Mouse (Mus musculus): ENCODE measurements at regions not wholly inside any gene's neighbourhood (a gene's known extent, or its start where the extent isn't known, plus 50 kb on each side); places are given as distances from the start of the nearest gene placed in this dataset.

DNA sequence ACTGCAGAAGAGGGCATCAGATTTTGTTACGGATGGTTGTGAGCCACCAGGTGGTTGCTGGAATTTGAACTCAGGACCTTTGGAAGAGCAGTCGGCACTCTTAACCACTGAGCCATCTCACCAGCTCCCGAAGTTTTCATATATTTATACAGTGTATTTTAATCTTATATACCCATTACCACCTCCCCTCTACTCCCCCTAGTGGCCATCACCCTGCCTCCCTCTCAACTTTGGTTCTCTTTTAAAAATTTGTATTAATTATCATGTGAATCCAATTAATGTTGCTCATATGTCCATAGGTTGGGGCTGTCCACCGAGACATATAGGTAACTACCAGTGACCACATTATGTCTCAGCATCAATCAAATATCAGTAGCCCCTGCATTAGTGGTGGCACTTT, 142.0 kb downstream of the Tmem161b start:
- no peaks in the 10 kb centered on the region for H3K79me2 ChIP-seq (ENCODE audit: control insufficient read depth, insufficient read depth, low read length, poor library complexity)
- no peak overlapping the region for H3K27ac ChIP-seq (ENCODE audit: control insufficient read depth, low read depth, low read length)
- TF ChIP-seq MXI1 (IDR thresholded peaks at IDR 0.05; ENCODE audit: low read depth, low read length) = no peak
- peak; percentile 48 for TF ChIP-seq RAD21 (IDR thresholded peaks at IDR 0.05; ENCODE audit: low read depth, low read length)
- no peak for TF ChIP-seq EP300 (IDR thresholded peaks at IDR 0.05; ENCODE audit: low read depth in 1 of 2, low read length in 2 of 2)
- peak; percentile 64 for TF ChIP-seq SMC3 (IDR thresholded peaks at IDR 0.05; ENCODE audit: low read depth, low read length)
- peak in 2 of 3 experiments; percentile 43 to 58; a peak in 5 of 6 replicates for TF ChIP-seq CTCF (IDR thresholded peaks at IDR 0.05 in 2 of 3, conservative IDR thresholded peaks at IDR 0.05 in 1 of 3; ENCODE audit: control insufficient read depth in 1 of 3, insufficient read depth in 1 of 3, low read depth in 2 of 3, low read length in 3 of 3, poor library complexity in 1 of 3, severe bottlenecking in 1 of 3)
- no peak for TF ChIP-seq RCOR1 (IDR thresholded peaks at IDR 0.05; ENCODE audit: low read depth, low read length)
- 0 out of 2 replicates have a peak, but pooled peaks have one; percentile 31 for TF ChIP-seq ZC3H11A (IDR thresholded peaks at IDR 0.05; ENCODE audit: low read depth, low read length)
- DNase-seq (ENCODE audit: low read depth, low spot score) = peak; percentile 51
- H3K4me3 ChIP-seq (ENCODE audit: control insufficient read depth in 1 of 2, insufficient read depth in 1 of 2, low read depth in 2 of 2, low read length in 2 of 2) = no peak overlapping the region
- H3K36me3 ChIP-seq (ENCODE audit: control insufficient read depth in 1 of 2, insufficient read depth in 2 of 2, low read length in 2 of 2) = peaks cover 0 to 11% of the 10 kb centered on the region in 2 experiments; a peak in 2 of 4 replicates
- H3K9me3 ChIP-seq (replicated peaks; ENCODE audit: insufficient read depth, low read length) = no peaks in the 10 kb centered on the region
- peaks cover 7% of the 10 kb centered on the region in 2 experiments; a peak in 3 of 4 replicates for H3K4me1 ChIP-seq (ENCODE audit: control insufficient read depth in 1 of 2, insufficient read depth in 2 of 2, low read length in 2 of 2)
- no peaks in the 10 kb centered on the region for H3K27me3 ChIP-seq (ENCODE audit: control insufficient read depth in 1 of 2, insufficient read depth in 2 of 2, low read length in 2 of 2)
- no peak overlapping the region for H3K9ac ChIP-seq (ENCODE audit: control insufficient read depth, low read depth, low read length, poor library complexity, severe bottlenecking)

DNA sequence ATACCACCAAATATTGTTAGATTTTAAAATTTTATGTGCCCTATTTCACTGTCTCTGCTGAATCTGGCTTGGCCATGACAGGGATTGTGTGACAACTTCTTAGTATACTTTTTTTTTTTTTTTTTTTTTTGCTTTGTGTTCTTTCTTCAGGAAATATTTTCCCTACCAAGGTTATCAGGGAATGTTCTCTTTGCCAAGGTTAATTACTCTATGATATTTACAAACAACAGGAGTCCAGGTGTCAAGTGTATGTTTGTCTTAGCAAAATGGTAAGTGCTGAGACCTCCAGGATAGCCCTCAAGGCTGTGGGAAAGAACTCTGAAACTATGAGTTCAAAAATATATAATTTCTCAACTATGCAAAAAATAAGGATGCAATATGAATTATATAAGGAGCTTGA, 143.4 kb downstream of the Tmem161b start:
- H3K27me3 ChIP-seq (ENCODE audit: control insufficient read depth in 1 of 2, insufficient read depth in 2 of 2, low read length in 2 of 2) = no peaks in the 10 kb centered on the region
- H3K27ac ChIP-seq (ENCODE audit: control insufficient read depth, low read depth, low read length) = no peak overlapping the region
- H3K9me3 ChIP-seq (replicated peaks; ENCODE audit: insufficient read depth, low read length) = no peaks in the 10 kb centered on the region
- H3K4me3 ChIP-seq (ENCODE audit: control insufficient read depth in 1 of 2, insufficient read depth in 1 of 2, low read depth in 2 of 2, low read length in 2 of 2) = no peak overlapping the region
- peaks cover 3 to 4% of the 10 kb centered on the region in 2 experiments; a peak in 2 of 4 replicates for H3K4me1 ChIP-seq (ENCODE audit: control insufficient read depth in 1 of 2, insufficient read depth in 2 of 2, low read length in 2 of 2)
- no peak for TF ChIP-seq ELF1 (IDR thresholded peaks at IDR 0.05; ENCODE audit: low read depth, low read length)
- H3K9ac ChIP-seq (ENCODE audit: control insufficient read depth, low read depth, low read length, poor library complexity, severe bottlenecking) = no peak overlapping the region
- H3K79me2 ChIP-seq (ENCODE audit: control insufficient read depth, insufficient read depth, low read length, poor library complexity) = no peaks in the 10 kb centered on the region
- no peak for DNase-seq (ENCODE audit: low read depth, low spot score)
- H3K36me3 ChIP-seq (ENCODE audit: control insufficient read depth in 1 of 2, insufficient read depth in 2 of 2, low read length in 2 of 2) = peaks cover 0 to 8% of the 10 kb centered on the region in 2 experiments; a peak in 2 of 4 replicates

DNA sequence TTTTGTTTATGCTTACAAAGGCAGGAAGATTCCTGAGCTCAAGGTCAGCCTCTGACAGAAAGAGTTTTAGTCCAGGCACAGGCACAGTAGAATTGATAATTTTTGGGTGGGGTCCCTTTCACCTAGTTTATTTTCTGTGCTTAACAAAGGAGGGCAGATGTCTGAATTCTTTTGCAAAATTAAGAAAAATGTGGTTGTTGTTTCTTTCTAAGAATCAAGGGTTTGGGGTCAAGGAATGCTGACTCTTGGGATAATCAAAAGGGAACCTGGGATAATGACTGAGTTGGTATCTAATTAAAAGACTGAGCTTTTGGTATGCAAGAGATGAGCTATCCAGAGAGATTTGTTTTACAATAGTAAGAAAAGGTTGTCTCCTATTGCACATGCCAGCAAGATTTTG, 143.9 kb downstream of the Tmem161b start:
- no peaks in the 10 kb centered on the region for H3K79me2 ChIP-seq (ENCODE audit: control insufficient read depth, insufficient read depth, low read length, poor library complexity)
- no peak overlapping the region for H3K27ac ChIP-seq (ENCODE audit: control insufficient read depth, low read depth, low read length)
- TF ChIP-seq MAX (IDR thresholded peaks at IDR 0.05; ENCODE audit: low read length) (no peak), ELF1 (IDR thresholded peaks at IDR 0.05; ENCODE audit: low read depth, low read length) (no peak), ZNF384 (IDR thresholded peaks at IDR 0.05; ENCODE audit: low read depth, low read length) (no peak), MXI1 (IDR thresholded peaks at IDR 0.05; ENCODE audit: low read depth, low read length) (no peak), NRF1 (IDR thresholded peaks at IDR 0.05; ENCODE audit: insufficient read depth, low read depth, low read length, poor library complexity, severe bottlenecking) (no peak), UBTF (IDR thresholded peaks at IDR 0.05; ENCODE audit: borderline replicate concordance, insufficient read depth, low read depth, low read length) (no peak), POLR2AphosphoS5 (IDR thresholded peaks at IDR 0.05; ENCODE audit: borderline replicate concordance, low read depth, low read length) (no peak), POLR2A (IDR thresholded peaks at IDR 0.05; ENCODE audit: control insufficient read depth in 1 of 2, insufficient read depth in 1 of 2, low read depth in 1 of 2, low read length in 2 of 2, poor library complexity in 1 of 2) (no peak), E2F4 (IDR thresholded peaks at IDR 0.05; ENCODE audit: borderline replicate concordance, low read depth, low read length) (no peak), TBP (IDR thresholded peaks at IDR 0.05; ENCODE audit: low read depth, low read length) (no peak), ZKSCAN1 (IDR thresholded peaks at IDR 0.05; ENCODE audit: low read depth, low read length) (no peak), USF2 (IDR thresholded peaks at IDR 0.05; ENCODE audit: borderline replicate concordance in 1 of 2, insufficient read depth in 1 of 2, low read depth in 1 of 2, low read length in 2 of 2) (no peak)
- no peak overlapping the region for H3K4me3 ChIP-seq (ENCODE audit: control insufficient read depth in 1 of 2, insufficient read depth in 1 of 2, low read depth in 2 of 2, low read length in 2 of 2)
- H3K9me3 ChIP-seq (replicated peaks; ENCODE audit: insufficient read depth, low read length) = no peaks in the 10 kb centered on the region
- no peaks in the 10 kb centered on the region for H3K27me3 ChIP-seq (ENCODE audit: control insufficient read depth in 1 of 2, insufficient read depth in 2 of 2, low read length in 2 of 2)
- H3K36me3 ChIP-seq (ENCODE audit: control insufficient read depth in 1 of 2, insufficient read depth in 2 of 2, low read length in 2 of 2) = peaks cover 0 to 4% of the 10 kb centered on the region in 2 experiments; a peak in 2 of 4 replicates
- peaks cover under 1 to 4% of the 10 kb centered on the region in 2 experiments; a peak in 2 of 4 replicates for H3K4me1 ChIP-seq (ENCODE audit: control insufficient read depth in 1 of 2, insufficient read depth in 2 of 2, low read length in 2 of 2)
- DNase-seq (ENCODE audit: low read depth, low spot score) = no peak
- no peak overlapping the region for H3K9ac ChIP-seq (ENCODE audit: control insufficient read depth, low read depth, low read length, poor library complexity, severe bottlenecking)

Data from MEL (cell line).